Mouse (Mus musculus) heart, postnatal 4 days (tissue): Measurements from ENCODE around the gene Cog4. TPM values are rescaled to one million over a fixed set of nuclear protein-coding genes. Genes with fewer than 3 reads are reported as not detected.
"Not testable (repeated sequence)": the region's sequence is repeated elsewhere in the genome, so short reads cannot be mapped to it uniquely, and the experiment has no call there.

Source experiments
- DNase-seq: peaks from one replicate; pipeline ENCODE4 v3.0.0; 2021
- total RNA-seq, 2 experiments: library from RNA; stranded (reverse); gene quantifications; 2 replicates each; pipeline ENCODE4 v1.2.3; 2021

The Cog4 gene
- total RNA-seq, 2 experiments from 2014 or later = 49.8 to 50.5 TPM

DNA sequence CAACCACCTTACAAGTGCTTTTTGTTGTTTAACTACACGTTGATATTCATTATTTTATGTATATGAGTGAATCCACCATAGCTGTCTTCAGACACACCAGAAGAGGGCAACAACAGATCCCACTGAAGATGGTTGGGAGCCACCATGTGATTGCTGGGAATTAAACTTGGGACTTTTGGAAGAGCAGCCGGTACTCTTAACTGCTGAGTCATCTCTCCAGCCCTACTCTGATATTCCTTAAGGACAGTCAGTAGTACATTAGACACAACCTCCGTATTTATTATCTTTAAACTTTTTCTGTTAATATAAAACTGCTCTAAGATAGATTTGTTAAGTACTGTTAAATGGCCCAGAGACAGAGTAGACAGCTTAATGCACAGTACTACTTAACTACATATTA is 14.4 kb upstream of the Cog4 start:
- no peak for DNase-seq

DNA sequence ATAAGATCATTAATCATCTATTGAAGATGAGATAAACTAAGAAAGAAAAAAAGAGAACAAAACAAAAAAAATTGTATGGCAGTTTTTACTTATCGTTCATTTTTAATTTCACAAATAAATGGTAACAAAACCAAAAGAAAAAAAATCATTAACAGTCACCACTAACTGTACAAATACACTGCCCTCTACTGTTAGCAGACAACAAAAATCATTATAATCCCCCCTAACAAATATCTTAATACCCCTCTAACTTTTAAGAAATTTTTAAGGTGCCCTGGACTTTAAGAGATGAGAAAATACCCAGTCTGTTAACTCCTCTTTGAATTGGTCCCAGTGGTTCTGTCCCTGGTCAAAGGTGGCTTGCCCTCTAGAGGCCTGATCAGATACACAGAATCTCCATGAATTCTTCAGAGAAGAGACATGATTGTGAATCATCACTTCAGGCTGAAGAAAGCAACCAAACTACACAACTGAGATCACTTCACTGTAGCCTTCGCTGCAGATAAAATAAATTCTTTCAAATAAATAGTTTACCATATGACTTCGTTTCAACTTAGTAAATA is 4.3 kb upstream of the Cog4 start:
- DNase-seq = no peak

DNA sequence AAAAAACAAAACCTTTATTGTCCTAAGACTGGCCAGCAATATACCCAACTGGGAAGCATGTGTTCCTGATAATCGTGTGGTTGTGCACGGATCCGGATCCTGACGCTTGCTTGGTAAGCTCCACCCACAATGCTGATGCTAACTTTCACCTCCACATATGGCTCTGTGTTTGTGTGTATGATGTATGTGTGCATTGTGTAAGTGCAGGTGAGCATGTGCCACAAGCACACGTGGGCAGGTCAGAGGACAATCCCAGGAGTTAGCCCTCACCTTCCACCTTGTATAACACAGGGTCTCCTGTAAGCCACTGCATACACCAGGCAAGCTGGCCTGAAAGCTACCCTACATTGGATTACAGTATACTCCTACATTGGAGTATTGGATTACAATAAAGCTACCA is 3.2 kb upstream of the Cog4 start:
- no peak for DNase-seq

DNA sequence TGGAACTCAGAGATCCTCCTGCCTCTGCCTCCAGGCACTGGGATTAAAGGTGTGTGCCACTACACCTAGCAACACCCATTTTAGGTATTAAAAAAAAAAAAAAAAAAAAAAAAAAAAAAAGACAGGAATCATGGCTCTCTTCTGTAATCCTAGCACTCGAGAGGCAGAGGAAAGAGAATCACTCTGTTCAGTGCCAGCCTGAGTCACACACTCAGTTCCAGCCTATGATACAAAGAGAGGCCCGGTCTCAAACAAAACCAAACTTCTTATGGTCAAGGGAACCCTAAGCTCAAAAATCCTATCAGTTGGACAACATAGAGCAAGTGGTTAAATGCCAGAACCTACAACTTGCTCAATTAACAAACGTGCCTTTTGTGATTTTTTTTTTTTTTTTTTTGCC is 1.5 kb upstream of the Cog4 start:
- DNase-seq = no peak

DNA sequence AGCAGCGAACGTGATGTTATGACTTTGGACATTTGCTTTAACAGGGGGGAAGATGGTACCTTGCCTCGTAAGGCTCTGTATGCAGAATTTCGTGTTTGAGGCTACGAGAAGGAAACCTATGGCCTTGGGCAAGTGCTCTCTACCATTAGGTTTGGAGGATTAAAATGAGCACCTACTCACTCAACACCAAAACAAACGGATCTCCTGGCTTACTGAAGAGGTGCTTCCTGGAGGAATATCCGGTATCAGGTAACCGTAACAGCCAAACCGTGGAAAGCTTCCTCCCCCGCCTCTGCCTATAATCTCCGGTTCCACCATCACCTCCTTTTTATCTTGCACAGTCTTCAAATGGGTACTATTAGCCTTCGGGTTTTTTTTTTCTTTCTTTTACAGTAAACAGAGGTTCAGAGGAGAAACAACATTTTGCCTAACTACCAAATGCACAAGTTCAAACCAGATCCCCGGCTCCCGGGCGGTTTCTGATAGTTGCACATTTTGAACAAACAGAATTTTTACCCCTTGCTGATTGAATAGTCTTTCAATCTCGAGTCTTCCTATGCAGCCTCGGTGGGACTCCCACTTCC is 487 bp upstream of the Cog4 start:
- DNase-seq = no peak

DNA sequence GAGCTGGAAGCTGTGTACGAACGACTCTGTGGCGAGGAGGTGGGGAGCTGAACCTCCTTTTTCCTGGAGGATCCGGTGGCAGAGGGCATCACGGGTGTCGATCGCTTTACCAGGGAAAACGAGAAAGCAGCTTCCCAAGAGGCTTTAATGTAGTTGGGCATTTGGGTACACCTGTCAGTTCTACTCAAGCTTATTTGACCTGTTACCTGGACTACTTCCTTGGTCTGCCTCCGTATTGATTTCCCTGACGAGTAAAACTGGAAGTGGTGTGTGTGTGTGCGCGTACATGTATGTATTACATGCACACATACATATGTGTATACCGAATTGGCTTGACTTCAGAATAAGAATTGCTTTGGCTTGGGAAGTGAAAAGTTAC is 760 bp downstream of the Cog4 start:
- no peak for DNase-seq

DNA sequence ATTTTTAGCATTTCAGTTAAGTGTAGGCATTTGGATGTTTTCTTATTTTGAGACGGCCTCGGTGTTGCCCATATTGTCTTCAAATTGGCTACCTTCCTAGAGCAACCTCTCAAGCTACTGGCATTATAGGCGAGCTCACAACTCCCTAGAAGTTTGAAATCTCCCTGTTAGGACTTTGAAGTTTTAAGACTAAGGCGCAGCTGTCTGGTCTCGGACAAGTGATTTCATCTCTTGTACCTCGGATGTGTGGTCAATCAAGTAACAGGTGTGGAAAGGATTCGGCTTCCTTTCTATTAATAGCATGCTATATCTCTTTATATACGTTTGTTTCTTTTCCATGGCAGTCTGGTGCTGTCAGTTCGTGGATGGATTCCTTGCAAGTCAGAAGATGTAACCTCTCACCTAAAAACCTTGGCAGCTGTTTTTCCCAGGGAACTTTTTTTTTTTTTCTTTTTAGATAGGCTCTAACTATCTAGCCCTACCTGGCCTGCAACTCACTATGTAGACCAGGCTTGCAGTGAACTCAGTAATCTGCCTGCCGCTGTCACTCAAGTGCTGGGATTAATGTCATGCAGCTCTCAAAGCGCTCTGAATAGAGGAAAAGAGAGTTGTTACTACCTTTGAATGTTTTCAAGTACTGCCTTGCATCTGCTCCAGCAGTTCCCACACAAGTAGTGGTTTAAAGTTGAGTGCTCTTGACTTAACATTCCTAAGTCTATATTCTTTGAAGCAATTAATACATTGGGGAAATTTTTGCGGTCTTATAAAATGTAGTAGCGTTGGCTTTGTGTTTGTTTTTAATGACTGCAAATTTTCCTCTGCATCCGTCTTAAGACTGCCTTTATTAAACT is 1.5 kb downstream of the Cog4 start:
- no peak for DNase-seq

DNA sequence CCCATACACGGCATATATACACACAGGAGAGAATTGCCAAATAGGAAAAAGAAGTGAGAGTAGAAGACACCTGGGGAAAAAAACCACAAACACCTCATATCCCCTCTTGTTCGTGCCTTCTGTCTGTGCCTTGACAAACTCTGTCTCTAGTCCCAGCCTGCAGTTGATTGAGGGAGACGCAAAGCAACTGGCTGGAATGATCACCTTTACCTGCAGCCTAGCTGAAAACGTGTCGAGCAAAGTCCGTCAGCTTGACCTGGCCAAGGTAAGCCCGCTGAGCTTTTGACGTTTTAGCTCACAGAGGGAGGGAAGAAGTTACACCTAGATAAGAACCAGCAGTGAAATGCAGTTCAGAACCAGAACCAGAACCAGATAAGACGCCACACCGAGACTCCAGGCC is 4.8 kb downstream of the Cog4 start:
- DNase-seq = no peak

DNA sequence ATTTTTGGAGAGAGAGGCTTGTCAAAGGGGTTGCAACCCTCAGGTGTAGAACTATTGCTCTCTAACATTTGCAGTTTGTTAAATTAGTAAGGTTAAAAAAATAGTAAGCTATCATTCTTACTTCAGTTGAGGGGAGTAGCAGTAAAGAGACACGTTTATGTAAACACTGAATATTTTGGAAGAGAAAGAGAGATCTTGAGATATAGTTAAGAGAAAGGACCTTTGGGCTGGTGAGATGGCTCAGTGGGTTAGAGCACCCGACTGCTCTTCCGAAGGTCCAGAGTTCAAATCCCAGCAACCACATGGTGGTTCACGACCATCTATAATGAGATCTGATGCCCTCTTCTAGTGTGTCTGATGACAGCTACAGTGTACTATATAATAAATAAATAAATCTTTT is 9.7 kb downstream of the Cog4 start:
- not testable (repeated sequence) for DNase-seq

DNA sequence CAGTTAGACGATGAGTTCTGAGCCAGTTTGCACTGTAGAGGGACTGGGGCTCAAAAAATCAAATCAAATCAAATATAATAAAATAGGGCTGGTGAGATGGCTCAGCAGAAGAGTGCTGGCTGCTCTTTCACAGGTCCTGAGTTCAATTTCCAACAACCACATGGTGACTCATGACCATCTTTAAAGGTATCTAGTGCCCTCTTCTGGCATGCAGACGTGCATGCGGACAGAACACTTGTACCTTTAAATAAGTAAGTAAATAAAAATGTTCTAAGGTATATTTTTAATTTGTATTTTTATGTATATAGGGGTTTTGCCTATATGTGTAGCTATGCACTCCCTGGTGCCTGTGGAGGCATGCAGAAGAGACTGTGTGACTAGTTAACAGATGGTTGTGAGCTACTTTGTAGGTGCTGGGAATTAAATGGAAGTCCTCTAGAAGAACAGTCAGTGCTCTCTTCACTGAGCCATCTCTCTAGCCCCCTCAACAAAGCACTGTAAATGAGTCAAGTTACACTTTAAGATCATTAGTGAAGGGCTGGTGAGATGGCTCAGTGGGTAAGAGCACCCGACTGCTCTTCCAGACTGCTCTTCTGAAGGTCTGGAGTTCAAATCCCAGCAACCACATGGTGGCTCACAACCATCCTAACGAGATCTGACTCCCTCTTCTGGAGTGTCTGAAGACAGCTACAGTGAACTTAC is 10.5 kb downstream of the Cog4 start:
- DNase-seq = no peak

DNA sequence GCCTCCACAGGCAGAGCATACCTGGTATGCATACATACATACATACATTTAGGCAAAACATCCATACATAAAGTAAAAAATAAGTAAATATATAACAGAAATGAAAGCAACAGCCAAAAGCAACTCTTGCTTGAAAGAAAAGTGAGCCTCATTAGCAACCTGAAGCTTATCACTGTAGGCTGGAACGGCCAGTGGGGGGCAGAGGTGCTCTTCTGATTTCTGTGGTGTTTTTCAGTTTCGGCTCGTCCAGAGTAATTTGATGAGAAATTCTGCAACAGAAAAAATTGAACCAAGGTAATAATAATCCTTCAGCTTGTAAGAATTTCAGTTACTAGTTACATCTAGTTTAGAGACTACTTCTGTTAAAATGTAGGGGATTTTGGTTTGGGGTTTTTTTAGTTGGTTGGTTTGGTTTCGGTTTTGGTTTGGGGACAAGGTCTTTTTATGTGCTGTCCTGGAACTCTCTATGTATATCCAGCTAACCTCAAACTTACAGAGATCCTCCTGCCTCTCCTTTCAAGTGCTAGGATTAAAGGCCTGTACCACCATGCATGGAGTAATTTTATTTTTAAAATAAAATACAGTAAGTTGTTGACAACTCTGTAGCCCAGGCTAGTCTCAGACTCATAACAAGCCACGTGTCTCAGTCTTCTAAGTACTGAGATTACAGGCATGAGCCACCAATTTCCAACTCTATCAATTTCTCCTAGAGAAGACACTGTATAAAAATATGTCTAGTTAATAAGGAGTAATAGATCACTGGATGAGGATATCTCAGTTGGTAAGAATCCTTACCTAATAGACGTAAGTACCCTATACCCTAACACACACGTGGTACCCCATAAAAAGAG is 13.5 kb downstream of the Cog4 start:
- no peak for DNase-seq

DNA sequence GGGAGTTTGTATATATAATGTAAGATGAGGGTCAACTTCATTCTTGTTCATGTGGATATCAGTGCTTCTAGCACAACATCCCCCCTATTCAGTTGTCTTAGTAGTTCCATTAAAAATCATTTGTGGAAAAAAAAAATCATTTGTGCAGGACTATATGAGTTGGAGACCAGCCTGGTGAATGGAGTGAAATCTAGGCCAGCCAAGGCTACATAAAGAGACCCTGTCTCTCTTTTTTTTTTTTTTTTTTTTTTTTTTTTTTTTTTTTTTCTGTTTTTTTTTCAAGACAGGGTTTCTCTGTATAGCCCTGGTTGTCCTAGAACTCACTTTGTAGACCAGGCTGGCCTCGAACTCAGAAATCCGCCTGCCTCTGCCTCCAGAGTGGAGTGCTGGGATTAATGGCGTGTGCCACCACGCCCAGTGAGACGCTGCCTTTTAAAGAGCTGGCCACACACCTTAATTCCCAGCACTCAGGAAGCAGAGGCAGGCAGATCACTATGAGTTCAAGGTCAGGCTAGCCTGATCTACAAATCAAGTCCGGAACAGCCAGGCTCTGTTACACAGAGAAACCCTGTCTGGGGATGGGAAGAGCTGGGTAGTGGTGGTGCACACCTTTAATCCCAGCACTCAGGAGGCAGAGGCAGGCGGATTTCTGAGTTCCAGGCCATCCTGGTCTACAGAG is 15.1 kb downstream of the Cog4 start:
- not testable (repeated sequence) for DNase-seq

DNA sequence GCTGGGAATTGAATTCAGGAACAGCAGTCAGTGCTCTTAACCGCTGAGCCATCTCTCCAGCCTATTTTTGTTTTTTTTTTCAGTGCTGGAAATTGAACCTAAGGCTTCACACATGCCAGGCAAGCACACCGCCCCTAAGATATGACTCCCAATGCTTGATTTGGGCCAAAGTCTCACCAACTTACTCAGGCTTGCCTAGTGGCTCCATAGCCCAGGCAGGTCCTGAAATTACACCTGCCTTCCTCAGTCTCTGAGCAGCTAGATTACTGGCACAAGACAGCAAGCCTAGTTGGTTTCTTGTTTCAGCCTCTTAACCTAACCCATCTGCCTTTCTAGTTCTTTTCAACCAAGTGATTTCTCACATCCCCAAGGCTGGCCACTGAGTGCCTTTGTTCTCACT is 24.1 kb downstream of the Cog4 start:
- DNase-seq = no peak

DNA sequence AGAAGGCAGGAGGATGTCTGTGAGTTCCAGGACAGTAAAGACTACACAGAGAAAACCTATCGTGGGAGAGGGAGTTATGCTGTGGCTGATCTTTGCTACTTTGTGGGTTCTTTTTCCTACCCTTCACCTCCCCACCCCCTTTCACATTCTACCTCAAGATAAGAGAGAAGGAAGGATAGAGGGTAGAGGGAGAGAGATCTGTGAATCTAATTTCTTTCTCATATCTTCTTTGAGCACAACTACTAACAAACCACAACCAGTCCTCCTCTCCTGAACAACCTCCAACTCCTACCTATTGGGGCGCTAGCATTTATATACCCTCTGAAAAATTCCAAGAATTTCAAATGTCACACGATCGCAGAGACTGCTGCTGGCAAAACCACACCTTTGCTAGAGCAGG is 31.5 kb downstream of the Cog4 start:
- no peak for DNase-seq

DNA sequence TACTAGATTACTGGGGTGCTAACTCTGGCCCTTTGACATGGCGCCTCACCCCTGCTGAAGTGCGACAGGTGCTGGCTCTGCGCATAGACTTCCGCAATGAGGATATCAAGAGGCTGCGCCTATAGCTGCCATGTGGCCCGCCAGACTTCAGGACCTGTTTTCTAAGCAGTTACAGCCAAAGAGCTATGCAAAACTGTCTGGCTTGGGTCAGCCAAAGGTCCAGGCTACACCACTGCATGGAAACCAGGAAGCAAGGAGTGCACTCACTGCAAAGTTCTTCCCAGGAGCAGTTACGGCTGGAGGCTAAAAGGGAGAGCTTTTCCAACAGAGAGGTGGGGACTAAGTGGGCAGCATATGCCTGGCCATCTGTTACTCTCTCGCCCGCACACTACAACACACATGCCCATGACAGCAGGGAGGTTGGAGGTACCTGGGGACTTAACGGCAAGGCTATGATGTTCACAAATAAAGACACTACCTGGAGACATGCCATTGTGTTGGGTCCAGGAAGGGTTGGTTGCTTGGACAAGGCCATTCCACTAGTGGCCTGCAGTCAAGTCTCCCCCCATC is 35.4 kb downstream of the Cog4 start:
- DNase-seq = no peak

DNA sequence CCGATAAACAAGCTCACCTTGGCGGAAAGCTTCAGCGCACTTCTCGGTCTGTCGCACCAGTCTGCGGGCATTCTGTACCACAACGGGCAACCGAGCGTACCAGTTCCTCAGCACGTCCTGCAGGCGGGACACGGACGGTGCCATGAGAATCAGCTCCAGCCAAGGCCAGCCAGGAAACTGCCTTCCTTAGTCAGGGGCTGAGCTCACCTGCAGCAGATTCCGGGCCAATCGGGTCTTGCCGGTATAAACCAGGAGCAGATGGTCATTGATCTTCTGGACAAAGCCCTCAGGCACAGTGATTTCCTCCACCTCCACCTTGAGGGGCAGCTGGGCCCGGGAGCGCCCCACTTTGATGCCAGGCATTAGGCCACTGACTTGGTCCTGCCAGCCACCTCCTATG is 37.4 kb downstream of the Cog4 start:
- no peak for DNase-seq

DNA sequence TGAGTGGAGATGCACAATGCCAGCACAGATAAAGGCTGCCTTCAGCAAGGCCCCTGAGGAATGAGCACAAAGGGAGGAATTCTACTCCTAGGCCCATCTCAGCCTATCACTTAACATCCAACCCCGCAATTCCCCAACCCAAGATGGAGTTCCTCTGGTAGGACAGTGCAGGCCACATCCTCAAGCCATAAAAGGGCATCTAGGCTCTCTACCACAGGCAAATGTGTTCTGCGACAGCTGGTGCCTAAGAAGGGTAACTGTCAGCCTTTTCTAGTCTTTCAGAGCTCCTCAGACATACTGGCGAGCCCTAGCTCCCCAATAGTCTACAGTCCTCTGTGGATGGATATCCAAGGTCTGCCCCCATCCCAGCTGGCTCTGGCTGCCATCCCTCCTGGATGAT is 40.2 kb downstream of the Cog4 start:
- no peak for DNase-seq

DNA sequence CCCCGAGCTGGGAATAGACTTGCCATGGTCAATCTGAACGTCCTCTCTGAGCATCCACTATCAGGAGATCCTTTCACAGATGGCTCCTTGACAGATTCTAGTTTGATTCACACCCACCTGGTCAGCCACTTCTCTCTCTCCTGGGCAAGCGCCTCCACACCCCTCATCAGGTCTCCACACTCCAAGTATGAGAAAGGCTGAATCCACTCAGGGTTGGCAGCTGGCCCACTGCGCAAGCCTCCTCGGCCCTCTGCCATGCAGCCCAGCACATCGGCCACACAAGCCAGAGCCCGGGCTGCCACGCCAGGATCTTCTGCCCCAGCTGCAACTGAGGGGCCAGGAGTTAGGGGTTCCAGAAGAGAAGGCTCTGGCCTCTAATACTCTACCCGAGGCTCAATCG is 41.2 kb downstream of the Cog4 start:
- DNase-seq = no peak

DNA sequence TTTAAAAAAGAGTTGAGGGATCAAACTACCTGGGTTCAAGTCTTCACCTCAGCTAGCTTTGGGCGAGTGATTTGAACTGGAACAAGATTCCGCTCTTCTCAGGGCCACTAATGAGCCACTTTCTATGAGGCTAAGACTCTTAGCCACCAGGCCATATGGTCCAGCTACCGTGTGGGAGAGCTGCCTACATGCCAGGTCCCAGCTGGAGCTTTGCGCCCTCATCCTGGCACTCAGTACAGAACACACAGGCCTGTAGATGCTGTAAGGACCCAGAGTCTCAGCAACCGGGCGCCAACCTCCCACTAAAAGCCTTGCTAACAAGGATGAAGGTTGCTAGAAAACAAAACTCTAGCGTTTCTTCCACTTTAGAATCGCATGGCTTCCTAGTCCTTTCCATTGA is 42.0 kb downstream of the Cog4 start:
- DNase-seq = no peak

DNA sequence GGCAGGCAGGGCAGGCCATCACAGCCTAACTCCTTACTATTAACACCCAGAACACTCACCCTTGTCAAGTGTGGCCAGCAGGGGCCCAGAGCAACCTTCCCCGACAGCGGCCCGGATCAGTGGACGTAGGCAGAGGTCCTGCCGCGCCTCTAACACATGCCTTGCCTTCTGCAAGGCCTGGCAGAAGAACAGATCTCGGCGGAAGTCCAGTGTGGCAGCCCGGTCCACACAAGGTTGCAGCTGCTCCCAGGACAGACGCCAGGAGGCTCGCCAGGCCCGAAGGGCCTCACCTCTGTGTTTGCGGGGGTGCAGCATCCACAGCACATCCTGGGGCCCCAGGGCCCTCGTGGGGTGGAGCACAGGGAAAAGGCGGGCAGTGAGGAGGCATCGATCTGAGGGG is 42.5 kb downstream of the Cog4 start:
- DNase-seq = no peak

DNA sequence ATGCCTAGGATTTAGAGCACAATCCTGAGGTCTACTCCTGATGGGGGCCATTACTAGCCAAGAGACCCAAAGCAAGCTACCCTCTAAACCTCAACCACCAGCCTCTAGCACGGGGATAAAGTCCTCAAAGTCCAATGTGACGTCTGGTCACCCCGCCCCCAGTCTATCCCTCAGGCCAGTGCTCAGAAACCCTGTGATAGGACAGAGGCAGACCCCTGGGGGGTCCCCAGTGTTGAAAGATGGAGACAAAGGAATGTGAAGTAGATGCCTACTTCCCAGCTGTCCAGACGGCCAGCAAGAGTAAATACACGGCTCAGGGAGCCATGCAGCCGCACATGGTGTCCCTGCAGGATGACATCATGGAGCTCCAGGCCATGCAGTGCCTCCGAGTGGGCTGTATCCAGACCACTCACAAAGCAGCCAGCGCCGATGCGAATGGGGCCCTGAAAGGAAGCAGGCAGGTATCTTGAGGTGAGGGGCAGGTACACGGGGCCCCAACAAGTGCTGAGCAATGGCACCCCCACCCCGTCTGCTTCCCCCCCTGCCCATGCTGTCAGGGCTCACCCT is 43.6 kb downstream of the Cog4 start:
- no peak for DNase-seq
